Mouse (Mus musculus) NIH3T3 (cell line): ENCODE measurements around the gene Aig1.
"Not testable (repeated sequence)": the region's sequence is repeated elsewhere in the genome, so short reads cannot be mapped to it uniquely, and the experiment has no call there.

ENCODE experiments used
- DNase-seq: peaks from one replicate; pipeline ENCODE4 v3.0.0-alpha.2; 2012; ENCODE audit warnings: low read depth

Aig1 gene

DNA sequence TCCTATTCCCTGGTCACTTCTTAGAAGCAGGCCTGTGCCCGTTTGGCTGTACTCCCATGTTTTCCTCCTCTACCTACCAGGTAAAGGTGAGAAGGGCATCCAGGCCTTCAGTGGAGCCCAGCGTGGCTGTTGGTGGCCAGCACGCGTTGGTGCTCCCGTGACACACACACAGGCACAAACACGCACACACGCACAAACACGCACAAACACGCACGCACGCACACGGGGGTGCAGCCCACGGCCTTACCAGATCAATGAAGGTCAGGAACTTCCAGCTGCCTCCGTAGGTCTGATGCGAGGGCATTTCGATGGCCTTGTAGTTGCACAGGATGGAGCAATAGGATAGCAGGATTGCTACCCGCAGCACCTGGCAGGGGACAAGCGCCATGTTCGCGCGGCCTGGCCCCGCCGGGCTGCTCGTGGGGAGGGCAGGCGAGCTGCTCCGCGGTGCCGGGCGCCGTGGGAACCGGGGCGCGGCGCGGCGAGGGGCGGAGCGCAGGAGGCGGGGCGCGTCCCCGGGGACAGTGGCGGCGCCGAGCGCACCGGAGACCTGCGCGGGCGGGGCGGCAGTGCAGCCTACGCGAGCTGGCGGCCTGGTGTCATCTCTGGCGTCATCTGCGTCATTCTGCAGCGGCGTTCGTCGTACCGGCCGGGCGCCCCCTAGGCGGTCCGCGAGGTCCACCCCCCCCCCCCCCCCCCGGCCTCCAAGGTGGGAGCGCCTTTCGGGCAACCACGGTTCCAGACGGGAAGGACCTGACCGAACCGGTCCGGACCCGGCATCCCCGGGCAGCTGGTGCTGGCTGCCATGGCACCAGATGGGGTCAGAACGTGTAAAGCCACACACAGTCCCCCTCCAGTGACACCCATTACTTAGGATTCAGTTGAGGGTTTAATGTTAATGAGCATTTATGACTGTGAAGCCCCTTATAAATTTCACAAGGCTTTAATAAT is at the start of gene Aig1:
Aig1 (minus strand) TSS at position 610 of the 951 bp plus-strand sequence.
- no peak for DNase-seq

DNA sequence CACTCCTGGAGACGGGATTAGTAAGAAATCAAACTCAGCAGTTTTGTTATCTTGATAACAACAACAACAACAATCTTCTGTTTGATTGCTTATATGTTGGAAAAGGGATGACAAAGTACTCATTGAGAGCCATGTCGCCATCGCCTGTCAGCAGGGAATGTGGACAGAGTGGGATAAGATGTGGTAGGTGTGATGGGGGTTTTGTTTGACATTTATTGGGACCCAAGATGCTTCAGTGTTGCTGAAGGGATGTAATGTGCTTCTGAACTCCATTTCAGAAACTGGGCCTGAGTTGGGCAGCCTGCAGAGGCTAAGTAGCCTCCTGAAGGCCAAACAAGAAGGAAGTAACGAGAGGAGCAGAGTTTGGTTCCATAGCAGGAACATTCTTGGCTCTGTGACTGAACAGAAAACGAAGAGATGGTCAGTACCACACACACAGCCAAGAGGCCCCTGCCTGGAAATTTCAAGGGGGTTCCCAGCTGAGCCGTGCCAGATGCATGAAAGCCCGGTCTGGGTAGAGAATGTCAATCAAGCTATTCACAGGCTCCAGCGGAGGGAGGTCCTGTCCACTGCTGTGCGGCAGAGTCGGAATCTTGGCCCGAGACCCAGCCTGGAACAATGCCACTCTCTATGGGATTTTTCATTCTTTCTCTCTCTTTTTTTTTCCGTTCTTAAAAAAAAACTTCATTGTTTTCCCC is 48.0 kb upstream of the Aig1 start:
- peak; percentile 67 for DNase-seq

DNA sequence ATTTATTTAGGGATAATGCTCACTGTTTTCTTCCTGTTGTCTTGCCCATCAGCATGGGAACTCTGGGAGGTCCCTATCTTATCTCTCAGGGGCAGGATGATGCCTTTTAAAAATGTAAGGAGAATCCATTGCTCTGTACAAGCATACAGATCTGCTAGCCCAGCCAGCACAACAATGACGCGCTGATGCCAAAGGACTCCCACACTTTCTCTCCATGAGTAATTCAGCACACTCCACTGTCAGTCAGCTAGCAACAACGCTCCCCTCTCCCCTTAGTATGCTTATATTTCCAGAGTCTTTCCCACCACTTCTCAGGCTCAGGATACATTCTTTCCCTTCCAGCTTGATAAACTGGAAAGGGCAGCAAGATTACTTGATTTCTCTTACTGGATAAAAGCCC is 46.4 kb upstream of the Aig1 start:
- peak; percentile 8 for DNase-seq

DNA sequence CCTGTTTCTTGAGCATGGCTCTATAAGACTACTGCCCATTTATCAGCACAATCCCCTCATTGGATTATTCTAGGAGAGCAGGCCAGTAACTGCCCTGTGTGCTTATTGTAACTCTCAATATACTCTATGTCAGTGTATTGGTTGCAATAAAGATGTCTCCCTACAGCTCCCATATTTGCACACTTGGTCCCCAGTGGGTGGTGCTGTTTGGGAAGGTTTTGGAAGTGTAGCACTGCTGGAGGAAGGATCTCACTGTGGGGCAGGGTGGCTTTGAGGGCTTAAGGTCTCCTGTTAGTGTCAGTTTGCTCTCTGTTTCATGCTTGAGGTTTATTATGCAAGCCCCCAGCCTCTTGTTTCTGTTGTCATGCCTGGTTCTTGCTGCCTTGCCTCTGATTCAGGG is 44.9 kb upstream of the Aig1 start:
- DNase-seq: peak; percentile 12

DNA sequence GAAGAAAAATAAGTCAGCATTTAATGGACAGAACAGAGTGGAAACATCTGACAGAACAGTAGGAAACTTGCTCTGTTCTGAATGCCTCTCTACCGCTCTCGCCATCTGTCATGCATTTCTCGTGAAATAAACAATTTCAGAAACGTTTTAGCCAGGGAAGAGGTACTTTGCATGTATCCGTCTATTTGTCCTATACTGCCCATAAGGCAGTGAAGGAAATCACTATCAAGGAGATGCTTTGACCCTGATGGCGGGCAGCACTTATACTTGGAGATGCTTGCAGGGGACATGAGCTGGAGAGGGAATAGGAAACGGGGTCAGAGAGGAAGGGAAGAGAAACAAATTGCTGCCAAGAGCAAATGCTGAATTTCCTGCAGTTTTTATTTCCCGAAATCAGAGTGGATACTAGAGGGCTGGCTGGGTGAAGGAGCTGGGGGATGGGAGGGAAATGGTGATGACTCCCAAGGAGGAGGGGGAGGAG is 37.5 kb upstream of the Aig1 start:
- no peak for DNase-seq

DNA sequence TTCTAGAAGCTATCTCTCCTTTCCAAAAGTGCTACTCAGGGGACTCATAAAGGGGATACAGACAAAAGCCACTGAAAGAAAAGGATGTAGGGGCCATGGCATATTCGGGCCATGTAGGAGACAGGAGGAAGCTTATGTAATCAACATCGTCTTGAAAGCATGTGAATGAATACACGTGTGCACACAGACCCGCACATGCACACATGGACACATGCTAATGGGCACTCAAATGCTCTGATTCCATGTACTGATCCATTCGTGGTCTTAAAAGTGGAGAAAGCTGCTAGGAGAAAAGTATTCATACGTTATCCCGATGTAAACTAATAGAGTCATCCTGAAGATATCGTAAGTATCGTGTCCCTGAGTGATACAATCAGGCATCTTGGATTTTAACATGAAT is 36.8 kb upstream of the Aig1 start:
- no peak for DNase-seq

DNA sequence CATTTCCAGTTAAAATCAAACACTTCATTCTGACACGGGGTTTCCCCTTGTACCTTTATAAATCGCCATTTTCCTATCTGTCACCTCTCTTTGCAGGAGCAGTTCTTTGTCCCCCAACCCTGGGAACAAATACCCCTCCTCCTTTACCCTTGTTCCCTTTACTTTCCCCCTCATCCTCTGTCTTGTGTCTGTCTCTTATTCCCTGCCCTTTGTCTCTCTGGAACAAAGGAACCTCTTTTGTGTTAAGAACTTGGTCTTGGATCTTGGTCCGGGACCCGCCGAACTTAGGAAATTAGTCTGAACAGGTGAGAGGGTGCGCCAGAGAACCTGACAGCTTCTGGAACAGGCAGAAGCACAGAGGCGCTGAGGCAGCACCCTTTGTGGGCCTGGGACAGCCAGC is 24.0 kb upstream of the Aig1 start:
- DNase-seq: not testable (repeated sequence)

DNA sequence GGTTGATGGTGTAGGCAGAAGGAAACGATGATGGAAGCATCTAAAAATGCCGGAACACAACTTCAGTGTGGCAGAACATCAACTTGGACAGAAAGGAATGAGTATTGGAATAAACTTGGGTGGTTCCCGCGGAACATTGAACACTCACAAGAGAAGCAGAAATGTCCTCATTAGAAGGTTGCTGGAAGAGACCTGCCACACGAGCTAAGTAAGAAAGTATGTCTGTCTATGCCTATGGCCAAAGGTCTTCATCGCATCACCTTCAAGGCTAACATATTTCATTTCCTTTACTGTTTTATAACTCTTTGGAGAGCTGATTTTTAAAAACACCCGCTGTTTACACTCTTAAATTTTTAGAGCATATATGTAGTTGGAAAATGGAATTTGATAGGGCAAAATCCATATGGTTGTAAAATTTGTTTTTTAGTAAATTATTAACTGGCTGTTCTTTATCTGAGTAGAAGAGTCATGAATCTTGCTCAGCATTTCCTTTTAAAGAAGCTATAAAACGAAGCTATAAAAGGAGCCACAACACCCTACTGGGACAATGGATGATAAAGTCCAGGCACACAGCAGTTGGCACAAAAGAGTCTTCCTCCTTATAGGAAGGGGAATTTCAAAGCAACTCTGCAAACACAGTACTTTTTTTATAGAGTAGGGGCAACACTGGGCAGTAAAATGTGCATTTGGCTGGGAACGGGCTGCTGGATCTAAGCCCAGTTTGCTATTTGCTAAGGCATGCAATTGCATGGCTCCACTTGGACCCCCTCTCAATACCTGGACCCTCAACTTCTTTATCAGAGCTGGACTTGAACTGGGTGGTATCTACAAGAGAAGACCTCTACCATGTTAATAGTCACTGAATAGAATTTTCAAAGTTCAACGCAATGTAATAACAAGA is 14.4 kb upstream of the Aig1 start:
- no peak for DNase-seq

DNA sequence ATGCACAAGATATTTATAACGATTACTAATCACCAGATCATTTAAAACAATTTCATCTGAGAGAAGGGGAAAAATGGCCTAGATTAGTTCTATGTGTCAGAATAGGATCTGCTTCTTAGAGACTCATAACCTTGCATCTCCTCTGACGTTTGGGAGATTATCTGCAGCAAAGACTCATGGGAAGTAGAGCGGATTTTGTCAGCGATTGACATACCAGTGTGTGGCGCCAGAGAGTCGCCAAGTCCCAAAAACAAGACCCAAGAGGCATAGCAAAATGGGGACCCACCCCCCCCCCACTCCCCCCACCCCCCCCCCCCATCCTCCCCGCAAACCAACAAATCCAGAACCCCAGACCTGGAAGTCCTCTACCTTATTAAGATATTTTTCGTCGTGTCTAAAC is 13.7 kb upstream of the Aig1 start:
- no peak for DNase-seq

DNA sequence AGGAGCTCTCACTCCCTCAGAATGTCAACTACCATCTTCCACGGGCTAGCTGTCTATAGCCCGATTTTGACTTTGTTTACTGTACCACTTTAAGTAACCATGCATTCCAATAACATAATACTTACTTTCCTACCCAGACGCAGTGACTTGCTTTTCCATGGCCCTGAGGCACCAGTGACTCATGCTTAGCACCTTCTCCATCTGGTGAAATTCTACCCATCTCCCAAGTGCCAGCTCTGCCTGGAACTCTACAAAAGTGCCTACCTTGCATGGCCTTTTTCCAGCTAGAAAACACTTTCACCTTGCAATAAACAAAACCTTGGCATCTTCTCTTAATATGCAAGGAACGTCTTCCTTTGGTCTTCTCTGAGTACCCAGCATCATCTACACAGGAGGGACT is 9.9 kb upstream of the Aig1 start:
- DNase-seq: no peak

DNA sequence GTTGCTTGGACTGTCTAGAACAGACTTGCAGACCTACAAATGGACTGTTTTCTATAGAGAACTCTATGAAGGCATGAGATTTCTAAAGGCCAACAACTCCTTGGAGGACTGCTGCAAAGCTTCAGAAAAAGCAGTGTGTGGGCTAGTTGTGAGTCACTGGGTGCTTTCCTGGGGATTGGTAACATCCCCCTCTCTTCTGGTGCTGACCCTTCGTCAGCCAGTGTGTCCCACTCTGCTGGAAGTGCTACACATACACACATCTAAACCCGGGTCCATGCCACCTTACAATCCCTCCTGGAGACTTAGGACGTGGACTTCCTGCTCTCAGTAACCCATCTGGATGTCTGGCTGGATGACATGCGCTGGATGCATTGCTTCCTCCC is 6.2 kb upstream of the Aig1 start:
- DNase-seq: no peak

DNA sequence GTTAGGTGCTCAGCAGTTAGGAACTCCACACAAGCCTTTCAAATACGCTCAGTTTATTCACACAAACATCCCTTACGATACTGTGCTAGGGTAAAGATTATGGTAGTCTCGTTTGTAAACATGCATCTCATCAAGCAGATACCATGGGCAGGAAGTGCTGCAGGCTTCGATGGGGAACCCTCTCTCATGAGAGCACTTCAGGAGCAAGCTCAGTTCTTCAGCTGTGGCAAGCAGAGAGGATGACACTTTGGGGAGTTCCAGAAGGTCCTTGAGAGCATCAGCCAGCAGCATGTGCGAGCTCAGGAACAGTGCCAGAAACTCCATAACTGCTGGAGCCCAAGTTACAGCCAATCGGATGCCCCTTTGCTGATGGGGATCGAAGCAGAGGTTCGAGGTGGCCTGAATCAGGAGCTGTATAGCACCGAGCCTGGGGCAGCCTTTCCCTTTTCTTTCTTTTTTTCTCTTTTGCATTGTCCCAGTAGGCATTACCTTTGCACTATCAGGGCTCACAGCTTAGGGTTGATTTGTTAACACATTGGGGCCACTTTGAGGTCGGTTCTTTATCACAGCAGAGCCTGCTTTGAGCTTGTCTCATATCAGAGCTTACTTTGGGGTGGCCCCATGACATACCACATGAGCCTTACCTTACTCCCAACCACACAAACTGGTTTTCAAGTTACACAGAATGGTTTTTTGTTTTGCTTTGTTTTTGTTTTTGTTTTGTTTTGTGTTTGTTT is 5.7 kb upstream of the Aig1 start:
- DNase-seq: no peak

DNA sequence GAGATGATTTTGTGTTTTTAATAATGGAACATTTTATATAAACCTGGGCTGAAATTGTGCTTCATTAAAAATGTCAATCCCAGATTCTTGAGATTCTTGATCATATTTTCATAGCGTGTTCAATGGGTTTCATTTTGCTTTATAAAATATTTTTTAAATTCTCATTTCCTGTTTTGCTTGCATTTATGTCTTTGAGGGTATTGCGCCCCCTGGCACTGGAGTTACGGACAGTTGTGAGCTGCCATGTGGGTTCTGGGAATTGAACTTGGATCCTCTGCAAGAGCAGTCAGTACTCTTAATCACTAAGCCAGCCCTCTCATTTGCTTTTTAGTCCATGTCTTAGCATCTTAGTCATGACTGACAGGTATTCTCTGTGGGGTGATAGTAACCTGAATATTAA is 1.8 kb upstream of the Aig1 start:
- DNase-seq: peak; percentile 34

DNA sequence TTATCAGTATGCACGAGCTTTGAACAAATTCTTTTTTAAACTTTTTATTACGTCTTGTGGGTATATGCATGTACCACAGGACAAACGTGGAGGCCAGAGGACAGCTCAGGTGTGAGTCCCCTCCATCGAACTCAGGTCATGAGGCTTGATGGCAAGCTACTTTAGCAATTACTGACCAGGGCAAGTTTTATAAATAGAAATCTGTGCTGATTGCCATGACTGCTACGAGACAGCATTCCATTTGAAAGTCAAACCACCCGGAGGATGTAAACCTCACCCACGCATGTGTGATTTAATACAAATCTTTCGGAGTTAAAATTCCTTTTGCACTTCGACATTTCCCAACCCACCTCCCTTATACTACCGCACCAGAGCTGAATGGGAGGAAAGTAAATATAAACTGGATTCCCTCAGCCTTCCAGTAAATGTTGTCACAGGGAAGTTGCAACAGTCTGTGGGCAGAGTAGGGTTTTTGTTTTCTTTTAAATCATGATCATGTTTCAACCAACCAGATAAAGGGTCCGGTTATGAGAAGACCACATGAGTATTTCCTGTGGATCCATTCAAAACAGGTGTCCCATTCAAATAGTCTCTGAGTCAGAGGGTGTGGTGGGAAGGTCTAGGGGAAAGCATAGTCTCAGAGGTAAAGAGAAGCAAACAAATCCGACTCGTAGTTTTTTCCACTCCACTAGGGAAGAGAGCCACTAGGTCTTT is 699 bp upstream of the Aig1 start:
- peak; percentile 40 for DNase-seq

DNA sequence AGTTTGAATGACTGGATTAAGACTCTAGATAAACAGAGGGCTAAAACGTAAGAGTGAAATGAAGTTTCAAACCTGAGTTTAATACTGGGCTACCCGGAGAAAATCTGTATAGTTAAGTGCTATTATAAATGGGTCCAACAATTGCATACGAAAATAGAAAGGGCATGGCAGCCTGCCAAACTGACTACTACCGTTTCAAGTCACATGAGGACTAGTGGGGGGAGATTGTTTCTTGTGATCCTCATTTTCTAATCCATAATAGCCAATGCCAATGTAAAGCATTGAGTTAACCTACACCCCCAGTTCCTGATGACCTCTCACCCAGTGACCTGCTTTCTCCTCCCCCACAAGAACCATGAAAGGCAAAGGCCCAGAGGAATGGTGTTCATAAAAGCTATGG is 2.4 kb downstream of the Aig1 start:
- DNase-seq: peak; percentile 47

DNA sequence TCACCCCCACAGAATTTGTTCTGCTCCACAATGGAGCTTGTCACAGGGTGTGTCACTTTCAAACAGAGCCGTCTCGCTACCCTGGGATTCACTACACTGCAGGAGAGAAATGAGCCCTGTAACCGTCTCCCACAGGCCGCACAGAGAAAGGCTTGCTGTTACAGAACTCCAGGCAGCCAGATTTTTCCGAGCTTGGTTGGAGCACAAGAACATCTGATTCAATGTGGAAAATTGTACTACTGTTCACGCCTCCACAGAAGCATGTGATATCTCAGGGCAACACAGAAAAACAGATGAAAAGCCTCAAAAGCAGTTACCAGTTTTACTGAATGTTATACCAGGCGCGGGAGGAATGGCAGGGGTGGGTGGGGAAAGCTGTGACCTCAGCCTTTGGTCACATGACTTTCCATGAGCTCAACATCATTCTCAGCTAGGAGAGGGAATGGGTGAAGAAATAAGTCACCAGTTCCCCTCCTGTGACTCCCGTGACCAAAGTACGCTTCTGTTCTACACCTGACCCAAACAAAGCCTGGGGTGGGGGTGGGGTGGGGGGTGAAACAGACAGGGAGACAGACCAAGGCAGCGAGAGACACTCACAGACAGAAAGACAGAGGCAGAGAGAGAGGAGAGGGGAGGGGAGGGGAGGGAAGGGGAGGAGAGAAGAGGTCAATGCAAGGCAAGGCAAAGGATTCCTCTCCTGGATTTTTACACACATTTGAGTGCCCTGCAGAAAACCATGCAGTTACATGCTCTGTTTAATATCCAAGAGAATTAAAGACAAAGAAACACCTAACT is 7.5 kb downstream of the Aig1 start:
- no peak for DNase-seq

DNA sequence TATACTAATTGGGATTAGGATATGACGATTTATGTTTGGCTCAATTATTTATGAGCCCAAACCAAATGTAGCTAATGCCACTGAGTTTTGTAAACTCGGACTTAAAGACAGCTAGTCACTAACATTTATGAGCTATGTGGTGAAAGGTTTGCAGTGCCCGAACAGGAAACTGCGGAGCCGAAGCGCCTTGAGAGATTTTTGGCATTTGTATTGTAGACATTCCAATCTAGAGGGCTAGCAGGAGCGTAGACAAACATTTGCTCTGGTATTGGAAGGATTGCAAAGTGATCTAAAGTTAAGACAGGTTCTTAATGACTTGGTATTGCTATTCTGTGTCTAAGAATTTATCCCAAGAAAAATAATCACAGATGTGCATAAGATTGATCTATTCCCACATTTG is 12.3 kb downstream of the Aig1 start:
- DNase-seq: no peak

DNA sequence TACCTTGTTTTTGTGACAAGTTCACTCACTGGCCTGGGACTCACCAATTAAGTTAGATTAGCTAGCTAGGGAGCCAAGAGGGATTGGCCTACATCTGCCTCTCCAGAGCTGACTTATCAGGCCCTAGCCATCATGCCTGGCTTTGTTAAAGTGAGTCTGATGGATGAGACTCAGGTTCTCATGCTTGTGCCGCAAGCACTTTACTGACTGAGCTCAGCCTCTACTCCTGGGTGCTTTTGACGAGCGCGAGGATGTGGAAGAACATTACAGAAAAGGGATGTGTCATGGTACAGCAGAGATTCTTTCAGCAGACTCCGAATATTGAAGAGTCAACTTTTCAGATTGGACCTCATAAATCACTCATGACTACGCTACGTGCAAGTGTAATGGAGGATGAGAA is 12.8 kb downstream of the Aig1 start:
- no peak for DNase-seq

DNA sequence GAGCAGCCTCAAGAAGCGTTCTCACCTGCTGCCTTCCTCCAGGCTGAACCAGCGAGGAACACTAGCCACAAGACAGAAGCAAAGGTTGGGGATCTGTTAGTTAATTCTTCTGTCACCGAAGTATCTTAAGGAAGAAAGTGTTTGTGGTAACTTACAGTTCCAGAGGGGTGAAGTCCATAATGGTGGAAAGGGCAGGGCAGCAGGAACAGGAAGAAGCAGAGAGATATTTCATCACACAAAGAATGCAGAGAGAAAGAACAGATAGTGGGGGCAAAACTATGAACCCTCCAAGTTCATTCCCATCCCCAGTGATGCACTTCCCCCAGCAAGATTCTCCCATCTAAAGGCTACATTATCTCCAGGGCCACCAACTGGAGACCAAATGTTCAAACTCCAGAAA is 13.7 kb downstream of the Aig1 start:
- no peak for DNase-seq

DNA sequence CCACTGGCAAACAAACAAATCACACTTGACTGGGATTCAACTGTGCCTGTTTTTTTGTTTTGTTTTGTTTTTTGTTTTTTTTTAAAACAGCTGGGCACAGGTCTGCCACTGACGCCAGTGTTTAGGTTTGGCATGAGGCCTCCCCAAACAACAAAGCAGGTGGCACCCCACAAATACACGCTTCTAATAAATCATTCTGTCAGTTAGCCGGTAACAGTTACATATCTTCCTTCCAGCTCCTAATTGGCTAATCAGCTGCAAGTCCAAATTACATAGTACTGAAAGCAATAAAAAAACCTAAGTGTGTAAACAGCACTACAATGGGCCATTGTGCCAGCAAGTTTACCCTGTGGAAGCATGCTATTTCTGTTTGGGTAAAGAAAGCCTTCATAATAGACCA is 18.7 kb downstream of the Aig1 start:
- no peak for DNase-seq
